Mouse (Mus musculus): ENCODE measurements around the gene Jak1.

DNA sequence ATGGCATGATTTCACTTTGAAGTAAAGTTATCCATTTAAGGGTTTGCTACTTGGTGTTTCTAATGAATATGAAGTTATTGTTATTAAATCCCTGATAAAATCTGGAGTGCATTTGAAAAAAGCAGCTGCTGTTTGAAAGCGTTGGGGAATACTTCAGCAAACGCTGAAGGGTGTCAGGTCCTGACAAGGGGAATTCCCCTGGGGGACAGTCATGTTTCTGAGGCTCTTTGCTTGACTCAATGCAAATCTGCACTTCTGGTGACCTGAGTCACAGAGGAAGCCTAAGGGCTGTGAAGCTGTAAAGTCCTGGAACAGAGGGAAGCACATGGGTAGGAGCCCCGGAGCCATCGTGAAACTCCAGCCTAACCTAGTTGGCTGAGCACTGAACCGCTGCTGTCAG lies 123.3 kb downstream of the Jak1 start:
- TF ChIP-seq CTCF (IDR thresholded peaks at IDR 0.05; ENCODE audit: low read depth) = no peak
- no peak for TF ChIP-seq EP300 (IDR thresholded peaks at IDR 0.05; ENCODE audit: low read depth)
